Mouse (Mus musculus) monocyte, adult 2 months (primary cell): ENCODE results near the gene Nbl1.
A peak's percentile ranks its signal among the peaks of the same experiment; 100 is the strongest.

Source experiments
- DNase-seq, 2 experiments: peaks; one replicate each; pipeline ENCODE4 v3.0.0; 2022; ENCODE audit warnings: low spot score in 2 of 2, low read depth in 1 of 2

Gene Nbl1

DNA sequence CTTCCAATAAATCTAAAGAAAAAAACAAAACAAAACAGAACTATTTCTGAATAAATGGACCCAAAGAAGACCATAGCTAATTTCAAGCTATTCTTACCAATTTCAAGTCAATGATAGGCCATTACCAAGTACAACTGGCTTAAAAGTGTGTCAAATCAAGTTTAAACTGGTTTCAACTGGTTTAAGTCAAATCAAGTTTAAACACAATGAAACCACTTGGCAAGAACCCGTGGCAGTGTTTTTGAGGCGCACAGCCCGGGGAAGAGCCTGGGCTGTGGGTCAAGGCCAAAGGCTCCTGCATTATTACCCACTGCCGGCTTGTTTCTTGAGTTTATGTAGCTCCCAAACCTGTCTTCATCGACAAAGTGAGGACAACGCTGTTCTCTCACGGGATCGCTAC, 7.5 kb upstream of the Nbl1 start:
- no peak for DNase-seq

DNA sequence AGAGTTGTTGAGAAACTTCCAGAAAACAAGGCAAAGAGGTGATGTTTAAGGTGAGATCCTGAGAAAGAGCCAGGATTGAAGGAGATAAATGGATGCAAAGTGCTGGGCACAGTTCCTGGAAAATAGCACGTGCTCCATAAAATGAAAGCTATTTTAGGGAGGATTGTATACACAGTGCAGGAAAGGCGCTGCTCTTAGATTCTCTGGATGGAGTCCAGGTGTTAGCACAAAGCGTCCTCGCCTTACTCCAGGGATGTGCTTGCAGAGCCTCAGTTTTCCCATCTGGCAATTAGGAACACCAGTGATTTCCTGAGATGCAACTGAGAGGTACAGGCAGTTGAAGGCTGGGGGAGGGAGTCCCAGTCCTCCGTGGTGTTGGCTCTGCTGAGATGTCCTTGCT, 3.4 kb upstream of the Nbl1 start:
- no peak for DNase-seq

DNA sequence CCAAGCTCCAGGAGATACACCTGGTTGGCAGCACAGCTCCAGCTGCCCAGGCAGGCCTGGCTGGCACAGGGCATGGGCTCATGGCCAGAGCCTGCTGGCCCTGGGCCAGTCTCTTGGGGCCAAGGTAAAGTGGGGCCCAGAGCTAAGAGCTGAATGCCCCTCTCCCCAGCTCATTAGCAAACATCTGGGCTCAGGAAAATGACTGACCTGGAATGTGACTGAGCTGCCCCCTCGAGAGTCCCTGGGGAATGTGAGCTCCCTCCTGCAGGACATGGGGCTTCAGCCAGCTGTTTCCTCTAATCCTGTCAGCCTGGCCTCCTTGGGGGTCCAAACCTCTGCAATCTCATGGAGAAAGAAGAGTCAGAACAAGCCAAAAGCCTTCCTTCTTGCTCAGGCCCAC, 2.6 kb upstream of the Nbl1 start:
- DNase-seq = no peak

DNA sequence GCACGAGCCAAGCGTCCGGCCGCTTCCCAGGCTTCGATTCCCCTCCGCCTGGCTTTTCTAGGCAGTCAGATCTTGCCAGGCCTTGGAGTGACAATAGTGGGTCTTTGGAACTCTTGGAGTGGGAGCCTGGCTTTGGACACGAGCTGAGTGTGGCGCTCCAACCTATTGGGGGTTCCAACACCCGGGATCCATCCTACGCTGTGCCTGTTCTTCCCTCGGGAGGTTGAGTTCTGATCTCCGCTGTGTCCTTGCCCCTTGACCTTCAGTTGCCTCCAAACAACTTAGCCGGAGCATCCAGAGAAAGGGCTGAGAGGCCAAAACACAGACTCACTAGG, 370 bp upstream of the Nbl1 start:
- DNase-seq = no peak

DNA sequence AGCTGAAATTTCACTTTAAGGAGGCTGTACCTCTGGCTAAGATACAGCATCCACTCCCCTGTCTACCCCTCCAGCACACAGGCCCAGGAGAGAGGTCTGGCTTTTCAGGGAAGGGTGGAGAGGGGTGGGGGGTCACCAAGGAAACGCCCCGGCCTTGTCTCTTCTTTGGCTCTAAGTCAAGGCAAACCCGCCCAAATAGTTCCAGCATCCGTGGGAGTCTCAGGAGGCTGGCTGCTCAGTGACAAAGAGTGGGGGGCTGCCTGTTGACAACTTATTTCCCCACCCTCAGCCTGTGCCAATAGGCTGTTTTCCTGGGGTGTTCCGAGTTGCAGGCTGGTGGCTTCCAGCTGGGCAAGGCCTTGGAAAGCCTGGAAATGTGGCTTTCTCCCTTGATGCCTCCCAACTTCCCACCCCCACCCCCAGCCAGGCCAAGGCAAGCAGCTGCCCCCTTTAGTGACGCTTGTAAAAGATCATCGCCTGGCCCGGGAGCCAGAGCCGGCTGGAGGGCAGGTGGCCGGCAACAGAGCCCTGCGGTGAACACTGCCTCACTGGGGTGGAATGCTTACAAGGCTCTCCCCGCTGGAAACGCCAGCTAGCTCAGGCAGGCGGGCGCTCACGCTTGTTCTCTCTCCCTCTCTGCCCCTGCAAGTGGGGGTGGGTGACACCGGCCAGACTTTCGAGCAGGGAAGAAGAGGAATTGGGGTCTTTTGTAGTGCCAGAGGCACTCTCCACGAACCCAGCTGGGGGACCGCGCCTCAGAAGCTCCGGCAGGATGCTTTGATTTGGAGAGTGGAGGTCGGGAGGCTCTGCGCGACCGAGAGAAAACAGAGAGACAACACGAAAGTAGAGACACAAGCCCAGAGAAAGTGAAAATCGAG, 1.1 kb downstream of the Nbl1 start:
- DNase-seq = no peak

DNA sequence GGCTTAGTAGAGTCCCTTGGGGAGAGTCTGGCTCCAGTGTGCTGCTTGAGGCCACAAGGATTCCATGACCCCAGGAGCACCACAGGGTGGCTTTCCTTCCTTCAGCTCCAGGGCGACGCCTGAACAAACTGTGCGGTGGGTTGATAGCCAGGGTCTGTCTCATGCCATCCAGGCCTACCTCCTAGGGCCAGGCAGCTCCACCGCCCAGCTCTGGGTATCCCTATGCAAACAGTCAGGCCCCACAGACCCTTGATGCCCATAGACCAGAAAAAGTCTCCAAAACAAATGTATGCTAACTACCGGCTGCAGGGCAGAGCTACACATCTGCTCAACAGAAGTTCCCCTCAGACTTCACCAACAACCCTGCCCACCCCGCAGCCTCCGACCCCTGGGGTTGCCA, 1.7 kb downstream of the Nbl1 start:
- DNase-seq = no peak

DNA sequence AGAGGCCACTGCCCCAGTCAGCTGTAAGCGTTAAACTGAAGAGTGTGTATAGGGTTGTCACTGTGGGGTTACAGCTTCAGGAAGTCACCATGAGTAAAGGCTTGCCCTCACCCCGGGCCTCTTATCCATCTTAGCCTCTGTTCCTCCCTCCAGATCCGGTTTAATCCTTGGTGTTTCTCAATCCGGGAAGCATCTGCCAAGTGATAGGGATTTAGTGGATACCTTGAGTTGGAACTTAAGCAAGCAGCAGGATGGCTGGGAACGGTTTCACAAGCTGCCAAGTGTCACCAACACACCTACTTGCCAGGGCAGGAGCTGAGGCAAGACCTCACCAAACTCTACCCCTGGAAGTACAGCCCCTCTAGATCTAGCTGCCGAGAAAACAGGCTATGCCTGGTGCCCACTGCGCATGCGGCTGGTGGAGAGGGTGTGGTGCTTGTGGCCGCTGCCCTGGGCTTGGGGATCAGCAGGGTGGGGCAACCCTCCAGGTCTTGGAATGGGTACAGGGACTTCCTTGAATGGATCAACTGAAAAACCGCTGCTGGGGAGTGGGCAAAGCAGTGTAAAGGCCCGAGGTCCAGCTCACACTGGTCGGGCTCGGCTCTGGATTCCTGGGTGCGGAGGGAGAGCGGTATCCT, 2.4 kb downstream of the Nbl1 start:
- no peak for DNase-seq

DNA sequence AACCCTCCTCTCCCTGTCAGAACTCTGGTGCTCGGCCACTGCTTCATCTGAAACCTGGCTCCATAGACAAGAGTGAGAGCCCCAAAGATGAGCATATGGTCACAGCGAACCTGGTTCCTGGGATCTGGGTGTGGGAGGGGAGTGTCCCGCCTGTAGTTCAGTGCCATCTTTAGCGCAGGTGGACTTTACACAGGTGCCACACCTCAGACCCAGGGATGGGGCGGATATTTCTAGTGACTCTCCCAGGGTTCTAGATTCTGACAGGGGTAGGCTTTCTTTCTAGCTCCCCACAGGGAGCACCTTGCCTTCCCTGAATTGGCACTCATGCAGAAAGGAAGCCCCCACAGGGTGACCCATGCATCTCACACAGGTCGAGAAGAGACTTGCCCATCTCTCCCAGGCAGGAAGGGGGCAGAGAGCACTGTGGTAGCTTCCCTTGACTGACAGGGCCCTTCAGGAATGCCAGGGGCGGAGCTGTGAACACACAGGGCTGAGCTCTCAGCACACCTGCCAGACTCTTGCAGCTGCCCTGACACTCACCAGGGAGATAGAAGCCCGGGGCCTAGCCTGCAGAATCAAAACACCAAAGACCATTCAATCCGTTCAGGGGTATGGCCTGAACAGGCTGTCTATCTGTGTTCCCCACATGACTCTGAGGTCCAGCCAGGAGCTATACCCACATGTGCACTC, 3.7 kb downstream of the Nbl1 start:
- no peak for DNase-seq

DNA sequence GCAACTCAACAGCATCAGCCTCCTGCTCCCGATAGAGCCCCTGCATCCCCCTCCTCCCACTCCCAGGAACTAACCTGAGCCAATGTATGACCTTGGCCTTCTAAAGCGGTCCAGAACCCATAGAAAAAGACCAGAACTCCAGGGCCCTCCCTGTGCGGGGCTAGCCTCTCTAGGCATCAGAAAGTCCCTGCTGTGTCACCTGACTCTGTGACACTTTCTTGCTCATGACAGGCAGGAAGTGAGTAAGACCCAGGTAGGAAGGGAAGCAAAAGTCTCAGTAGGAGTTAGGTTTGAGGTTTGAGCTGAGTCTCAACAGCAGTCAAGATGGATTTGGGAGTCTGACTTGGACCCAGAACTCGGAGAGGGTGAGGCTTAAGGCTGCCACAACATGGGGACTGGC, 5.8 kb downstream of the Nbl1 start:
- no peak for DNase-seq

DNA sequence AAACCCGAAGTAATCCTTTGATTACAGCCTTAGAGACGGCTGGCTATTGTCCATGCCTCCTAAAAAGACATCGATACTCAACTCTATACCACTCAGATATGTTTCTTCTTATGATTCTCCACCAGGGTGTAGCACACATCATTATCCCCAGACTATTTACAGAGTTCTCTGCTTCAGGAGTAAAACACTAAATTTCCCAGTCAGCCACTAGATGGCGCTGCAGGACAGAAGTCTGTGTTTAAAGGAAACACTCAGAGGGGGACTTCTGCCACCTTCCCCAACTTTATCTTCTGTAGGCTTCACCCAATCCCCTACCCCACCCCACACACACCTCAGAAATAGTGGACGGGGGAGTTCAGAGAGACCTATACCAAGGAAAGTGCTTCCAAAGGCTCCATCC, 6.8 kb downstream of the Nbl1 start:
- peak; percentile 20 to 68 for DNase-seq

DNA sequence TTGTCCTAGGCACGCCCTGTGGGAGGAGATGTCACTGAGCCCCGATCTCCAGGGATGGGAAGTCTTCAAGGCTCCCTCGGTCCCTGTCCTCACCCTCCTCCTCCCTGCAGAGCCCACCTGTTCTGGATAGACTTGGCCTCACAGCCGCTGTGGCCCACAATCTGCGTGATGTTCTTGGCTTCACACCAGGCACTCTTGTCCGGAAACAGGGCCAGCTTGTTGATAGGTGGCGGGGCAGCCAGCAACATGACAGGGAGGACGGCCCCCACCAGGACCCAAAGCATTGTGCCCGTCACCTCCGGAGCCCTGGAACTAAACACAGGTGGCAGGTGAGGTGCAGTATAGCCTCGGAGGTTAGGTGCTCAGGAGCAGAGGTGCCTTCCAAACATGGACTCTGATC, 7.5 kb downstream of the Nbl1 start:
- no peak for DNase-seq

DNA sequence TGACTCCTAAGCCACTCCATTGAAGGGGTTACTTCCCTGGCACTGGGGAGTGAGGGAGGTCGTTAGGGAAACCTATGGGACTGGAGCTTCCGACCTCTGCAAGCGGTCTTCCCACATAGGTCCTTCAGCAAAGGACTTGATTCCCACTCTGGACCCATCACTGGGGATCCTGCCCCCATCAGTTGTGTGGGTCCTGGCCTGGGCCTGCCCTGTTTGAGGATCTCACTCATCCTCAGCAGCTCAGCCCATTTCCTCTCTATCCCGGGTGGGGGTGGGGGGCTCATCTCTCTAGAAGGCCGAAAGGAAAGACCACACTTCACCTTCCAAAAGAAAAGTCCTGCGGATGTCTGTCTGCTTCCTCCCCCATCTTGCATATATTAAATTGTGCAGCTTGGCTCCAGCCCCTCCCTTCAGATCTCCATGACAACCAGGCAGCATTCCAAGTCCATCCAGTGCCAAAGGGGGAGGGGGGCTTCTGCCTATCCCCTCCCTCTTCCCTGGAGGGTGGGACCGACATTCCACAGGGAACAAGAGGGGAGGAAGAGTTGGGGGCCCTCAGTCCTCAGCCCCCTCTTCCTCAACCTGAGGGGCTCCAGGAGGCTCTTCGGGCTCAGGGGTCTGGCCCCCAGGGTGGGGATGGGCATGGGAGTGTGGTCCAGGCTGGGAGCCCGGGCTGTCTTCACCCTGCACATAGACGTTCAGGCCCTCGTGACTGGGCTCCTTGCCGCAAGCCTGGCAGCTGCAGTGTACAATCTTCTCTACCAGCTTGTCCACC, 9.8 kb downstream of the Nbl1 start:
- DNase-seq = no peak

DNA sequence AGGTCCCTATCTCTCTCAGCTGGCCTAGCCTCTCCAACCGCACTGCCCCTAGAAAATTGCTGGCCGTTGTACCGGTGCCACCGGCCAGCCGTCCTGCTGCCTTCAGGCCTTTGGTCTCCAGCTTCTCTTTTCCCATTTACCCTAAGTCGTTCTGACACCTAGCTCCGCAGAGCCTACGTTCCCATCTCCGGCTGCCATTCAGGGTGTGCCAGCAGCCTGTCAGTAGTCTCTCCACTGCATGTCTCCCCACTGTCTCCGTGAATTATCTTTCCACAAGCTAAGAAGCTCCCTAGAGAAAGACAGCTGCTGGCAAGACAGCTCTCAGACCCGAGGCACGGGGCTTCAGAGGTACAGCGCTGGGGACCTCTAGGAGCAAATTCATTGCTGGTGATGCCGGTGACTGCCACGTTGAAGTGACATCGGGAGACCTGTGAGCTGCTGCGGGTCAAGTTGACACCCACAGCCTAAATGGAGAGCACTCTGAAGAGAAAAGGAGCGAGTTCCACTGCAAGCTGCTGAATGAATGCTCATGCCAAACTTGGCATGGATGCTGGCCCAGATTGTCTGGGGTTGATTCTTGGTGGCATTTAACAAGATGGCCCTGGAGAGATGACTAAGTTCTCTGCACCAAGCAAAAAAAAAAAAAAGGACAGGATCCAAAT, 11.4 kb downstream of the Nbl1 start:
- DNase-seq = no peak

DNA sequence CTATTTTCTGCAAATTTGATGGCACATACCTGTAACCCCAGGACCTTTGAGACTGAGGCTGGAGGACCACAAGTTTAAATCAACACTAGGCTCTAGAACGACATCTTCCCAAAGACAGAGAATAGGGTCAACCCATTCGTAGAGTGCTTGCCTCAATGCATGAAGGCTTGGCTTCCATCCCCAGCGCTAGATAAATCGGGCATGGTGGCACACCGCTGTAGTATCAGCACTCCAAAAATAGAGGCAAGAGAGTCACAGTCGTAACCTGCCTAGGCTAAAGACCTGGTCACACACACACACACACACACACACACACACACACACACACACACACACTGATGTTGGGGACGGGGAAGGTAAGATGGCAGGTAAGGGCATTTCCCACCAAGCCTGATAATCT, 12.5 kb downstream of the Nbl1 start:
- DNase-seq = no peak

DNA sequence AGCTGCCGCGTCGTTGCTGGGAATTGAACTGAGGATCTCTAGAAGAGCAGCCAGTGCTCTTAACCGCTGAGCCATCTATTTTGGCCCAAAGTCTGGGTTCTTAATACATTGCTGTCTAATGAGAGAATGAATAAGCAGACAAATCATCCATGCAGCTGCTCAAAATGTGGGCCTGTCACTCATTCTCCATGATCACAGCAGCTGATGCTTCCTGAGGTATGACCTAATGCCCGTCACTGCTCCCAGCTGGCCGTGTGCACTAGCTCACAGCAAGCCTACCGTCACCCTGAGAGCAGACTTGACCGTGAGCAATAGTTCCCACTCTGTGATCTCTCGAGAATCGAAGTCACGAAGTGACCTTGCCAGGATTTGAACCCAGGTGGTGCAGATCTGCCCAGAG, 13.4 kb downstream of the Nbl1 start:
- DNase-seq = no peak

DNA sequence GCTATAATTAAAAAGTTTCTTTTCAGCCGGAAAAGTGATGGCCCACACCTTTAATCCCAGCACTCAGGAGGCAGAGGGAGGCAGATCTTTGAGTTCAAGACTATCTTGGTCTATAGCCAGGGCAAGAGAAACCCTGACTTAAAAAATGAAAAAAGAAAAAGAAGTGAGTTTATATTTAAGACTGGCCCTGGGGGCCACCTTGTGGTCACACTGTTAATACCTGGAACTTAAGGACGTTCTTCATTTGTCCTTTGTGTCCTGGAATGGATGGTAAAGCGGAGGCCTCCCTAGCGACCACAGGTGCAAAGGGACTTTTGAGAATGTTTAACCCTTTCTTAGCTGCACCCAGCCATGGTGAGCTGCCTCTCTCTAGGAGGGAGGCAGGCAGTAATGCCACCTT, 14.1 kb downstream of the Nbl1 start:
- DNase-seq = no peak

DNA sequence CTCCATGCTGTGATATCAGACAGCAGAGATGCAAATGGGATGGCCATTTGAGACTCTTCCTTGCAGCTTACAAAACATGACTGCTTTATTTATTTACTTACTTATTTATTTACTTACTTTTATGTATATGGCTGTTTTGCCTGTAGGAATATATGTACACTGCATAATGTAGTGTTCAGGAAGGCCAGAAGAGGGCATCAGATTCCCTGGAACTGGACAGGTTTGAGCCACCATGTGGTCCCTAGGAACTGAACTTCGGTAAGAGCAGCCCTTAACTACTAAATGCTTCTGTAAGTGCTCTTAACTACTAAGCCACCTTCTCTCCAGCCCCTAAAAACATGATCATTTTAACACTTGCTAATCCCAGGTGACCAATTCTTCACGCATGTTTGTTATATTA, 14.5 kb downstream of the Nbl1 start:
- DNase-seq = no peak

DNA sequence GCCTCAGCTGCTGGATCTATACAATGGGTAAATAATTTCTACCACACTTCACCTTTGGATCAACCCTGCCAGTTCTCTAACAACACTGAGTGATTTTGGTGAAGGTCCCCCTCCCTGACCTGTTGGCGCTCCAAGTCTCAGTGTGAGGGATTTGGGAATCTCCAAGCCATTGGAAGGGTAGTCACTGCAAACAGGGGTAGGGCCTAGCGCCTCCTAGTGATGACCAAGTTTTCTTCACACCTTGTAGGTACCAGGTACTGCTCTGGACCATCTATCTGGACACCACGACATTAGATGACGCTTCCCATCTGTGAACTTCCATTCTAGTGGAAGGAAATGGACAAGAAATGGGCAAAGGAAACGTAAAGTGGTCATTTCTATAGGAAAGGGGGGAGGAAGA, 16.9 kb downstream of the Nbl1 start:
- DNase-seq = no peak

DNA sequence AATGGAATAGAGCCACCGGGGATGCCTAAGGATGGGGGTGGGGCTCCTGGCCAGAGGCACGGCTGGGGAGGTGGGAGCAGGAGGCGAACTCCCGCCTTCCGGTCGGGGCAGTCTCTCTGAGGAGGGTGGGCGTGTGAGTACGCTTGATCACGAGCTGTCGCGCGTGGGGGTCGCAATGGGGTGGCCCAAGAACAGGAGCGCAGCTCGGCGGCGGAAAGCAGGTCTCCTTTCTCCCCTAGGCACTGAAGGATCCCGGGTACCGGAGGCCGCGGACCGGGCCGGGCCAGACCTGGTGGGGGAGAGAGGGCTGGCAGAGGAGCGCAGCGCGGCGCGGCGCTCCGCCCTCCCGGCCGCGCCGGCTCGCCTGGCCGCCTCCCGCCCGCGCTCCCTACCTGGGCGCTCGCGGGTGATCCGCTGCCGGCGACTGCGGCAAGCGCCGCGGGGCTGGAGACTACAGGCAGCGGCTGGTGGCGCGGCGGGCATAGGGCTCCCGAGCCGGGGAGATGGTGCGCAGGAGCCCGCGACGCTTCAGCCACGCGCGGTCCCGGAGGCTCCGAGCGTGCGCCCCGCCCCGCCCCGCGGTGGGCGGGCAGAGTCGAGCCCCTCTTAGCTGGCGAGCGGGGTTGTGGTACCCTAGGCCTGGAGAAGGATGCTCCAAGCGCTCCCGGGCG, 17.6 kb downstream of the Nbl1 start, which contains the start of gene Htr6:
Gene Htr6 (minus strand): TSS at position 530 of the 671 bp plus-strand sequence.
- no peak for DNase-seq

DNA sequence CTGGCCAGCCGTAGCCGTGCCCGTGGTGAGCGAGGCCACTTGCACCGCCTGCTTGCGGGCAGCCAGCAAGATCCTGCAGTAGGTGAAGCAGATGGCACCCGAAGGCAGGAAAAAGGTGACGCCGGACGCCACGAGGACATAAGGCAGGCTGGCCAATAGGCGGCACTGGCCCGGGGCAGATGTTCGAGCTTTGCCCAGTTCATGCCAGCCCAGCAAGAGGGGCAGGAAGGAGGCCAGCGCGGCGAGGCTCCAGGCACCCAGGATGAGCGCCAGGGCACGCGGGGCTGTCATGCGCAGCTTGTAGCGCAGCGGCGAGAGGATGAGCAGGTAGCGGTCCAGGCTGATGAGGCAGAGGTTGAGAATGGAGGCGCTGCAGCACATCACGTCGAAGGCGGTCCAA, 18.7 kb downstream of the Nbl1 start:
- DNase-seq = no peak

DNA sequence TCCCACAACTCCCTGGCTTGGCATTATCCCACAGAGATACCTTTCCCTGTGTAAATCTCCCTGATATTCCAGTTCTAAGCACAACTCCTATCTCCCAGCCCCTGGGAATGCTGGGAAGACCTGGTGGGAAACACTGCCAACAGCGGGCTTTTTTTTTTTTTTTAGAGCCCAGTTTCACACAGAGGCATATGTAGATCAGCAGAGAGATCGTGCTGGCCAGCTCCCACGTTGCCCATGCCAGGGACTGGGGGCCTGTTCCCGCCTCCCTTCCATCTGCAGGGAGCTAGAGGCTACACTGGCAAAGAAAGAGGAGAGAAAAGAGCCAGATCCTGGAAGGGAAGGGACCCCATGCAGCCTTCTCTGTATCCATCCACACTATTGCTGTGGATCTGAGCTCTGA, 24.5 kb downstream of the Nbl1 start:
- DNase-seq = no peak
